Mouse (Mus musculus) heart, postnatal 0 days (tissue): ENCODE data around the gene Ucp3. TPM values are rescaled to one million over a fixed set of nuclear protein-coding genes. Genes with fewer than 3 reads are reported as not detected.
A peak's percentile ranks its signal among the peaks of the same experiment; 100 is the strongest.

Experiments used
- ATAC-seq: fragments of 200-750 bp; cut with Nextera tagmentation; 2 replicates; pipeline ENCODE4 v1.8.0; 2017; ENCODE audit warnings: low read depth, moderate number of reproducible peaks, moderate library complexity; ENCODE audit not compliant: insufficient read depth
- DNase-seq: peaks from one replicate; pipeline ENCODE4 v3.0.0-alpha.2; 2016; ENCODE audit warnings: low spot score
- H3K27ac ChIP-seq: fragments of 300-500 bp; sonication (generic); 2 replicates; pipeline ENCODE4 v1.5.1; 2014; ENCODE audit warnings: low read depth, mild to moderate bottlenecking
- H3K27me3 ChIP-seq: fragments of 300-500 bp; sonication (generic); 2 replicates; pipeline ENCODE4 v1.6.1; 2014; ENCODE audit warnings: low read length, mixed read lengths; ENCODE audit not compliant: control insufficient read depth, insufficient read depth
- H3K36me3 ChIP-seq: fragments of 300-500 bp; sonication (generic); replicated peaks from 2 replicates; pipeline ENCODE4 v1.6.1; 2014; ENCODE audit warnings: low read length, mixed read lengths; ENCODE audit not compliant: control insufficient read depth, insufficient read depth
- H3K4me1 ChIP-seq: fragments of 300-500 bp; sonication (generic); 2 replicates; pipeline ENCODE4 v1.6.1; 2014; ENCODE audit warnings: antibody characterized with exemption; ENCODE audit not compliant: control insufficient read depth, insufficient read depth
- H3K4me2 ChIP-seq: fragments of 300-500 bp; sonication (generic); 2 replicates; pipeline ENCODE4 v1.6.1; 2014; ENCODE audit warnings: low read depth, mild to moderate bottlenecking, low read length, moderate library complexity
- H3K4me3 ChIP-seq: fragments of 300-500 bp; sonication (generic); 2 replicates; pipeline ENCODE4 v1.5.1; 2014; ENCODE audit warnings: low read depth, low read length
- H3K9ac ChIP-seq: fragments of 300-500 bp; sonication (generic); replicated peaks from 2 replicates; pipeline ENCODE4 v1.6.1; 2014; ENCODE audit warnings: low read depth, low read length, mixed read lengths
- H3K9me3 ChIP-seq: fragments of 300-500 bp; sonication (generic); replicated peaks from 2 replicates; pipeline ENCODE4 v1.6.1; 2016; ENCODE audit warnings: low read length; ENCODE audit not compliant: control insufficient read depth
- CTCF ChIP-seq: IDR thresholded peaks from 2 replicates; pipeline ENCODE4 v1.5.1; 2016; ENCODE audit warnings: antibody characterized with exemption, control low read depth, low read depth
- EP300 ChIP-seq: IDR thresholded peaks from 2 replicates; pipeline ENCODE4 v1.6.1; 2016; ENCODE audit warnings: antibody characterized with exemption, low read depth
- WGBS: fragments of 180-500 bp; shearing (Covaris S2); extraction: QIAGEN DNeasy Blood & Tissue Kit; methylation state at CpG from one replicate; pipeline ENCODE4 v1.1.7; 2014; 5-methylcytosine and 5-hydroxymethylcytosine counted together
- polyA plus RNA-seq: library from polyadenylated mRNA; unstranded; fragments of >200 nt; fragmentation: Nextera tagmentation; extraction: Ambion mirVana; gene quantifications from 2 replicates; pipeline ENCODE4 v1.2.1, GENCODE M21; 2015
- total RNA-seq: library from RNA; depleted of rRNA; stranded (reverse); fragments of >200 nt; gene quantifications from 2 replicates; pipeline ENCODE4 v1.2.3, GENCODE M21; 2014; ENCODE audit warnings: low replicate concordance

Gene Ucp3
- total and polyA plus RNA-seq, 2 experiments from 2014 or later: 15.6 to 17.6 TPM

- no peak for ATAC-seq
- Histone ChIP-seq H3K9me3 (no peaks in the 10 kb centered on the region), H3K27ac (no peak overlapping the region), H3K4me3 (no peak overlapping the region), H3K9ac (no peak overlapping the region), H3K4me2 (no peak overlapping the region), H3K27me3 (no peaks in the 10 kb centered on the region), H3K4me1 (no peaks in the 10 kb centered on the region), H3K36me3 (no peaks in the 10 kb centered on the region)
- no peak for TF ChIP-seq EP300
- TF ChIP-seq CTCF: no peak
- no peak for DNase-seq
- WGBS: 48% methylated on average over 7 of the region's 7 CpGs
Measured at GRCm38 (mm10) chr7:100520204-100520603, 47.4 kb downstream of the Ucp3 start.

DNA sequence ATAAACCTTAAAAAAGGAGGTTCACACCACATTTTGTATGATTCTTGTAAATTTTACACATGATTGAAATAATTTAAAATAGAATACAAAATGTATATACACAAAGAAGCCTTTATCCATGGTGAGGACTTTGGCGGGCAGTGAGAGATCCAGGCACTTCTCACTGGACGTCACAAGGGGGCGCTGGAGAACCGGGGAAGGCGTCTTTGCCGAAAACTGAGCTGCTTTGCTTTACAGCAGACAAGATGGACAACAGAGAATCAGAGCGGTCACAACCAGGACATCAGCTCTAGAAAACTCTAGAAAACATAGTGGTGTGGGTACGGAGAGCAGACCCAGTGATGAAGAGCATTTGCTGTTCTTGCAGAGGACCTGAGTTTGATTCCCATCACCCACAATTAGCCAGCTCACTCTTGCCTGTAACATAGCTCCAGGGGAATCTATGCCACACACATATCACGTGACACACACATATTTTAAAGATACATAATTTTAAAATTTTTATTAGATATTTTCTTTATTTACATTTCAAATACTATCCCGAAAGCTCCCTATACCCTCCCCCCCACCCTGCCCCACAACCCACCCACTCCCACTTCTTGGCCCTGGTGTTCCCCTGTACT lies 48.0 kb downstream of the Ucp3 start:
- DNase-seq: peak; percentile 79
- H3K4me3 ChIP-seq: no peak overlapping the region
- no peak overlapping the region for H3K27ac ChIP-seq
- H3K9me3 ChIP-seq: no peaks in the 10 kb centered on the region
- WGBS: 18% methylated on average over 10 of the region's 10 CpGs
- TF ChIP-seq CTCF (peak; percentile 95), EP300 (no peak)
- H3K27me3 ChIP-seq: no peaks in the 10 kb centered on the region
- no peak overlapping the region for H3K9ac ChIP-seq
- H3K4me2 ChIP-seq: no peak overlapping the region
- no peaks in the 10 kb centered on the region for H3K36me3 ChIP-seq
- H3K4me1 ChIP-seq: no peaks in the 10 kb centered on the region
- ATAC-seq: peak; percentile 63; the same call in 1 of the 2 replicates

- H3K9me3 ChIP-seq: no peaks in the 10 kb centered on the region
- no peak overlapping the region for H3K27ac ChIP-seq
- no peak for TF ChIP-seq EP300
- ATAC-seq: no peak
- 68% methylated on average over 3 of the region's 3 CpGs for WGBS
- no peak overlapping the region for H3K9ac ChIP-seq
- H3K4me2 ChIP-seq: no peak overlapping the region
- no peak for DNase-seq
- no peaks in the 10 kb centered on the region for H3K27me3 ChIP-seq
- no peak overlapping the region for H3K4me3 ChIP-seq
- no peaks in the 10 kb centered on the region for H3K36me3 ChIP-seq
- no peaks in the 10 kb centered on the region for H3K4me1 ChIP-seq
Measured at GRCm38 (mm10) chr7:100522222-100522621, 49.4 kb downstream of the Ucp3 start.

GRCm38 (mm10) chr7:100524669-100525068 lies 51.9 kb downstream of the Ucp3 start:
- 52% methylated on average over 8 of the region's 8 CpGs for WGBS
- Histone ChIP-seq H3K4me2 (no peak overlapping the region), H3K4me1 (no peaks in the 10 kb centered on the region), H3K27ac (no peak overlapping the region), H3K36me3 (no peaks in the 10 kb centered on the region), H3K4me3 (no peak overlapping the region), H3K27me3 (no peaks in the 10 kb centered on the region), H3K9me3 (no peaks in the 10 kb centered on the region), H3K9ac (no peak overlapping the region)
- ATAC-seq (no peak), DNase-seq (no peak)
- TF ChIP-seq CTCF (no peak), EP300 (no peak)

GRCm38 (mm10) chr7:100530766-100531165 lies 58.0 kb downstream of the Ucp3 start:
- no peak overlapping the region for H3K27ac ChIP-seq
- ATAC-seq: no peak
- DNase-seq: no peak
- TF ChIP-seq EP300 (no peak), CTCF (no peak)
- H3K9ac ChIP-seq: no peak overlapping the region
- WGBS: 91% methylated on average over 5 of the region's 5 CpGs
- H3K4me1 ChIP-seq: no peaks in the 10 kb centered on the region
- no peak overlapping the region for H3K4me3 ChIP-seq
- H3K9me3 ChIP-seq: no peaks in the 10 kb centered on the region
- H3K4me2 ChIP-seq: no peak overlapping the region
- no peaks in the 10 kb centered on the region for H3K27me3 ChIP-seq
- no peaks in the 10 kb centered on the region for H3K36me3 ChIP-seq

DNA sequence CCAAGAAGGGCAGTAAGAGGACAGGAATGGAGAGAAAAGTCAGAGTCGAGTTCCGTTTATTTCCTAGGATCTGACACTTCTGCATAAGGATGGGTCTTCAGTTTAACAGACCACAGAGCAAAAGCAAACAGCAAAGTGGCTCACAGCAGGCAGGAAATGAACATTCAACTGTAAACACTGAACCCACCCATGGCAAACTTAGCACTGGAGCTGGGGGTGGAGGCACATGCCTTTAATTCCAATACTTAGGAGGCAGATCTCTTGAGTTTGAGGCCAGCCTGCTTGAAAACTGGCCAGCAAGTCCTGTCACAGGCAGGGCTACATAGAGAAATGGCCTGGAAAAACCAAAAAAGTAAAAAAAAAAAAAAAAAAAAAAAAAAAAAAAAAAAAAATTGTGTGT lies 60.7 kb downstream of the Ucp3 start:
- TF ChIP-seq EP300: no peak
- H3K9me3 ChIP-seq: no peaks in the 10 kb centered on the region
- H3K27ac ChIP-seq: no peak overlapping the region
- H3K4me1 ChIP-seq: peaks cover 10% of the 10 kb centered on the region
- DNase-seq (no peak), ATAC-seq (no peak)
- H3K9ac ChIP-seq: no peak overlapping the region
- no peak overlapping the region for H3K4me2 ChIP-seq
- 66% methylated on average over 2 of the region's 2 CpGs for whole genome bisulfite sequencing
- H3K27me3 ChIP-seq: no peaks in the 10 kb centered on the region
- no peak overlapping the region for H3K4me3 ChIP-seq
- H3K36me3 ChIP-seq: no peaks in the 10 kb centered on the region
